Mouse (Mus musculus) liver, embryonic 14.5 days (tissue): ENCODE results near the gene Vps39.
A peak's percentile ranks its signal among the peaks of the same experiment; 100 is the strongest.

Experiments
- CTCF ChIP-seq: IDR thresholded peaks from 2 replicates; pipeline ENCODE4 v1.5.1; 2016; ENCODE audit warnings: antibody characterized with exemption, low read depth, control low read depth
- EP300 ChIP-seq: IDR thresholded peaks from 2 replicates; pipeline ENCODE4 v1.6.1; 2016; ENCODE audit warnings: antibody characterized with exemption, low read depth

GRCm38 (mm10) chr2:120281221-120281620 is 71.7 kb downstream of the Vps39 start:
- peak; percentile 41 for TF ChIP-seq CTCF
- no peak for TF ChIP-seq EP300
